Mouse (Mus musculus) activated CD4-positive, CD25-positive, alpha-beta regulatory T cell, adult 4 months (primary cell): ENCODE results near the gene Rps6. TPM values are rescaled to one million over a fixed set of nuclear protein-coding genes. Genes with fewer than 3 reads are reported as not detected.
A peak's percentile ranks its signal among the peaks of the same experiment; 100 is the strongest.

Experiments used
- ATAC-seq: one replicate; pipeline ENCODE4 v1.8.0; 2017
- polyA plus RNA-seq, 2 experiments: library from polyadenylated mRNA; unstranded; fragments of 100-300 nt; shearing (Covaris generic); gene quantifications; one replicate each; pipeline ENCODE4 v1.2.1; 2017

The Rps6 gene
- polyA plus RNA-seq: 1,000 to 10,000 TPM; 2,810 to 3,158 TPM

DNA sequence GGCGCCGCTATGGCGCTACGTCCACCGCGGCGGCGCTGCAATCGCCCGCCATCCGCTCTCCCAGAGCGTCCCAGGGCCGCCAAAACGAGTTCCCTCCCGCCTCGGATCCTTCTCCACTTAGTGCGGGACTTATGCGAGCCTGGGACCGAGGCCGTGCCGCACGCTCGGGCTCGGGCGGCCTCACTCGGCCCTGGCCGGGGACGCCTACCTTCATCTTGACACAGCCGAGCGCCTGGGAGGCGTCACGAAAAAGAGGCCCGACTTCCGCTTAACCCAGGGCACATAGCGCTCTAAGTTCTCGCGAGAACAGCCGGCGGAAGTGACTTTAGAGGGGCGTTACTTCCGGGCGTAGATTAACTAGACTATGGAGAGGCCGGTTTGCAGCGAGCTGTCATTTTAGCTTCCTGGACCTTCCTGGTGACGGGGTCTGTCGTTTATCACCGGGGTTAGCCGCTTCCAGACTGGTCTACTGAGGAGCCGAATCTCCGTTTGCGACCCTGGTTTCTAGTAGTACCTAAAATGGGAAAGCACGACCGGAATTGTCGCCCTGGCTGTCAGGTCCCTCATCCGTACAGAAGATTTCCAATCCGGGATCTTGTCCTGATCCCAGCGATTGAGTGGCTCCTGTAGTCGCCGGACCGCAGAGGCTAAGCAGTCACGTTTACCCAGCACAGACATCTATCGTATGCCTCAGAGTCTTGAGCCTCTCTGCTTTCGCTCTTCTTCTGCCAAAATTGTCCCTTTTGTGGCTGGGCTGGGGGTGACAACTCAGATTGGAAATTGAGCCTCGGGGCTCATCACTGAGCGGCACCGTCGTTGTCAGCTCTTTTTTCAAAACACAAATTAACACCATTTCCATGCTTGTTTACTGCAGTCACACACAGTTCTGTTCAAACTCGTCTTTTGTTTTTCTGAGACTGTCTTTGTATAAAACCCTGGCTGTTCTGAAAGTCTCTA, at the start of gene Rps6:
TSS of gene Rps6 (minus strand) at position 300 of the 957 bp plus-strand sequence.
- ATAC-seq: peak; percentile 99

DNA sequence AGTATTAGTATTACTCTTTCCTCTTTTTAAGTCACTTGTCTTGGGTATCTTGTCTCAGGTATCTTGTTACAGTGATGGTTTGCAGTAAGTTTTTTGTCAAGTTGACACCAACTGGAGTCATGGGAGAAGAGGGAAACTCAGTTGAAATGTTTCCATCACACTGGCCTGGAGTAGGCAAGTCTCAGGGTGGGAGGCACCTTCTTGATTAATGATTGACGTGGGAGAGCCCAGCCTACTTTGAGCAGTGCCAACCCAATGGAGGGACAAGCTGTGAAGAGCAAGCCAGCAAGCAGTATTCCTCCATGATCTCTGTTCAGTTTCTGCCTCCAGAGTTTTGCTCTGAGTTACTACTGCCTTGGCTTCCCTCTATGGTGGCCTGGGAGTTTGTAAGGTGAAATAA, 48.7 kb upstream of the Rps6 start:
- no peak for ATAC-seq

DNA sequence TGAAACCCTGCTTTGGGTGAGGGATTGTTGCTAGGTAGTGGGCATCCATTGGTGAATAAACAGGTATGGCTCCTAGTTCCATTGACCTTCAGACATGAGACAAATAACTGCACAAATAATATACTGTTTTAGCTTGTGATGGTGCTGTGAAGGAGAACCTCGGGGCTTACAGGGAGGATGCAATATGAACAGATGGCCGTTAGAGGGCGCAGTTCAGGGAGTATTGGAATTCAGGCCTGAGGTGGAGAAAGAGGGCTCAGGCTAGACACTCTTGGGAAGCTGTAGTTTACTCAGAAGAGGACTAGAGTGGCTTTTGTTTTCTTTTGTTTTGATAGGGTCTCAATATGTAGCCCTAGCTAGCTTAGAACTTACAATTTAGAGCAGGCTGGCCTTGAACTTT, 47.8 kb upstream of the Rps6 start:
- no peak for ATAC-seq

DNA sequence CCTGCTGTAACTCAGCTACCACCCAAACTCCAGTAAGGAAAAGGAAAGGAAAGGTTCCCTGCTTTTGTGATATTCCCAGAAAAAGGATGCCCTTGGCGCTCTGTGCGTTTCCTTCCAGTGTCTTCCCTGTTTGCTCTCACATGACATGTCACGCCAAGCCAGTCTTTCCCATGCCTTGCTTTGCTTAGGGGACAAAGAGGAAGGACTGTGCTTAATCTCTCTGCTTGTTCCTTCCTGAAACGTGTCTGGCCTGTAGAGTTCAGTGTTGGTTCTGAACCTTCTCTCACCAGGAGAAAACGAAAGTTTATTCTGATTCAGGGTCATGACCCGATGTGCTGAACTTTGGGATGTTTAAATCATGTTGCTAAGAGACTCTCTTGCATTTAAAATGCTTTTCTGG, 45.1 kb upstream of the Rps6 start:
- no peak for ATAC-seq

DNA sequence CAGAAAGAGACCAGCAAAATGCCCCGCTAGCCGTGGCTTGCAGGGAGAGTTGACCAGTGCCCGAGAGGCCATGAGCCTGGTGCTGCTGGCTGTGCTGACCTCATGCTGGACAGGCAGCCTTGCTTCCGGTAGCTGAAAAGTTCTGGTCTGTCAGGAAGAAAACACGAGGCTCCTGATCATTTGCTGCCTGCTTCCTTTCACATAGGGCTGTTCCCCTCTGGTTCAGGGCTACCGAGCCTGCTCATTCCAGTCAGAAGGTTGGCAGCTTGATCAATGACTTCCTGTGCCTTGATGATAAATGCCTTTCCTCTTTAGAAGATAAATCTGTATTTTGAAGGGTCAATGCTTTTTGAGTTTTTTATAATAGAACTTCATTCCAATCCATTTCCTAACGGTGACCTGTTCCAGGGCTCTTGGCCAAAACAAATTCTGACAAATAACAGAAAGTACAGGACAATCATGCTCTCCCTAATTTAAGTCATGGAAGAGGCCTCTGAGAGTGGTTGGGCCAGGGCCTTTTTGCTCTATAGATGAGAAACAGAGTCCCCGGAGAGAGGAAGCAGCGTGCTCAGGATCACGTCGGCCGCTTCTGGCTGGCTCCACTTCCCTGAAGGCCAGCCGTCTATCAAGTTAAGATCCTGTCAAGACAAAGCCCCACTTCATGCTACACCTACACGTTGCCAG, 41.7 kb upstream of the Rps6 start:
- ATAC-seq: no peak

DNA sequence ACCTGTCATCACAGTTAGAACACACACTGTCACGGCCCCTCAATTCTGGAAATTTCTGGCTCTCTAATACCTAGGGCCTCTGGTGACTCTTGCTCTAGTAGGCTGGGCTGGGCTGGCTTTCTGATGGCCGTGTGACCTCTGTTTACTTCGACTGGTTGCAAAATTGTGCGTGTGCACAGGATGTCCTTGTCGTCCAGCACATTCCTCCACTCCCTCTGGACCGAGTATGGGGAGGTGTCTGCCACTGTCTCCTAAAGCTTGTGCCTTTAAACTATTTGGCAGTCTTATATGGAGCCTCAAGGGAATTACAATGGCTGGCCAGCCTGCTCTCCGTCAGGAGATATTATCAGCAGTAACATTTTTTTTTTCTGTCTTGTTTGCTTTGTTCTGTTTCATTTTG, 40.2 kb upstream of the Rps6 start:
- no peak for ATAC-seq

DNA sequence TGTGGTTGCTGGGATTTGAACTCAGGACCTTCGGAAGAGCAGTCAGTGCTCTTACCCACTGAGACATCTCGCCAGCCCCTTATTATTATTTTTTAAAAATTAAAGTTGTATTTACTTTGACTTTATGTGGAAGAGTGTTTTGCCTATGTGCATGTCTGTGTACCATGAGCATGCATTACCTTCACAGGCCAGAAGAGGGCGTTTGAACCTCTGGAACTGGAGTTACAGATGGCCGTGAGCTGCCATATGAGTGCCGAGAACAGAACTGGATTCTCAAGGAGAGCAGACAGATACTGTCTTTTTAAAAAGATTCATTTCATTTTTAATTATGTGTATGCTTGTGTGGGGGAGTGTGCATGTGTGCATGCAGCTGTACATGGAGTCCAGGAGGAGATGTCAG, 30.7 kb upstream of the Rps6 start:
- ATAC-seq: no peak

DNA sequence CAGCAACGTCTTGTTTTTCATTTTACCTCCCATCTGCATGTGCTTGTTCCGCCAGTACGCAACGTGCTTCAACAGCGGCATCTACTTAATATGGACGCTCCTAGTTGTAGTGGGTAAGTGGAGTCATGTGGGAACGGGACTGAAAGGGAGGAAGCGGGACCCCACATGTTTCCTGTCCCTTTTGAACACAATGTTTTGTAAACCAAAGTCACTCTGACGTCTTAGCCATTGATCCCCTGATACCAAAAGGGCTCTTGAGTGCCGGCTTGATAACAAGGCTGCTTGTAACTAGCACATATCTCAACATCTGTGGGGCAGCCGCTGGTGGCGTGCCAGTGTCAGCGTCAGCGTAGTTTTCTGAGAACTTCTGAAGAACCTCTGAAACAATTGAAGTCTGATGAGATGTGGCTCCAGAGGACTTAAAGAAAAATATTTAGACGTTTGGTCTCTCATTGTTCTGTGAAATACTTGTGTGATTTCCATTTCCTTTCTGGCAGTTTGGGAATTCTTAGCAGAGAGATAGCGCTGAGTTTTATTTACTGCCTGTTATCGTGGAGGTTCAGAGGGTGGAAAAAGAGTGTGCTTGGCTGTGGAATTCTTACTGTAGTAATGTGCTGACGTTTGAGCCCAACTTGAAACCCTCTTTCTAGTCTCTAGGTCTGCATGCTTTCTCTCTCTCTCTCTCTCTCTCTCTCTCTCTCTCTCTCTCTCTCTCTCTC, 29.1 kb upstream of the Rps6 start:
- ATAC-seq: peak; percentile 86

DNA sequence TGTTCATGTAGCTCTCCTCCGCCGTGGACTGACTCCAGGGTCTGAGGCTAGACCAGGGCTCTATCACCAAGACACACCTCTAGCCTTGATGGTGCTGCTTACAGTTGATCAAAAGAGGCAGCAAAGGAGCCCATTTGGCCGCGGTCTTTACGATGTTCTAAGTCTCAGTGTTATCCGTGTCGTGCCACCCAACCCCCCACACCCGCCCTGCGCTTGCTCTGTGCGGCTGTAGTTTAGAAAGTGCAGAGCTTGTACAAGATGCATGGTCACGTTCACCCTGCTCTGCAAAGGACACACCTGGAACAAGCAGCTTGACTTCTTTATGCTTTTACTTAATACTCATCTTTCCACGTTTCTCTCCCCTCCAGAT, 28.6 kb upstream of the Rps6 start:
- ATAC-seq: peak; percentile 53

DNA sequence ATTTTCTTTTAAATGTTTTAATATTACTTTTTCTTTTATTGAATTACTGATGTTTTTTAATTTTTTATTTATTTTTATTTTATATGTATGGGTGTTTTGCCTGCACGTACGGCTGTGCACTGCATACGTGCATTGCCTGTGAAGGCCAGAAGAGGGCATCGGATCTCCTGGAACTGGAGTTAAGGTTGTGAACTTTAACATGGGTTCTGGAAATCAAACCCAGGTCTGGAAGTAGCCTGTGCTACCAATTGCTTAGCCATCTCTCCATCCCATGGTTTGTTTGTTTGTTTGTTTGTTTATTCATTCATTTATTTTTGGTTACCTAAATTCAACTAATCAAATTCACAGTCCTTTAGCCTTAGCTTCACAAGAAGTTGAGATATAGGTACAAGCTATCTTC, 27.7 kb upstream of the Rps6 start:
- peak; percentile 44 for ATAC-seq

DNA sequence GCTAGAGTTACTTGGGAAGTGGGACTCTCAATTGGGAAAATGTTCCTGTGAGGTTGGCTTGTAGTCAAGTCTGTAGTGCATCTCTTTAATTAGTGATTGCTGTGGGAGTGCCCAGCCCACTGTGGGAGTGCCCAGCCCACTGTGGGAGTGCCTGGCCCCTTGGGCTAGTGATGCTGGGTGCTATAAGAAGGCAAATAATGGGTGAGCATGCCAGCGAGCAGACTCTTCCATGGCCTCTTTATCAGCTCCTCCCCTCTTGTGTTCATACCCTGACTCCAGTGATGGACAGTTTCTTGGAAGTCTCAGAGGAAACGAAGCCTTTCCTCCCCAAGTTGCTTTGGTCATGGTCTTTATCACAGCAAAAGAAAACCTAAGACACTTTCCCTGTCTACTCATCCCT, 25.2 kb upstream of the Rps6 start:
- no peak for ATAC-seq

DNA sequence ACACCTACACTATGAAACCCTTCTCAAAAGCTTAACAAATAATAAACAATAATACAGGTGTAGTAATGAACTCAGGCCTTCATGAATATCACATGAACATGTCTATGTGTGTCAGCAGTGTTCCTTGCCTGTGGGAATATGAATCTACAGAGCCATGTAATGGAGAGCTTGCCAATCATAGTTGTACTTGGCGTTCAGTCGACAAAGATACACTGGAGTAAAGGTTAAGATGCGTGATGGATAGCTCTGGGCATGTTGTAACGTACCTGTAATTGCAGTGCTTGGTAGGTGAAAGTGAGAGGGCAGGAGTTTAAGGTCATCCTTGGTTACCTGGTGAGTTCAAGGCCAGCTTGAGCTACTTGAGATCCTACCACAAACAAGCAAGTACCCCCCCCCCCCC, 24.0 kb upstream of the Rps6 start:
- ATAC-seq: no peak

DNA sequence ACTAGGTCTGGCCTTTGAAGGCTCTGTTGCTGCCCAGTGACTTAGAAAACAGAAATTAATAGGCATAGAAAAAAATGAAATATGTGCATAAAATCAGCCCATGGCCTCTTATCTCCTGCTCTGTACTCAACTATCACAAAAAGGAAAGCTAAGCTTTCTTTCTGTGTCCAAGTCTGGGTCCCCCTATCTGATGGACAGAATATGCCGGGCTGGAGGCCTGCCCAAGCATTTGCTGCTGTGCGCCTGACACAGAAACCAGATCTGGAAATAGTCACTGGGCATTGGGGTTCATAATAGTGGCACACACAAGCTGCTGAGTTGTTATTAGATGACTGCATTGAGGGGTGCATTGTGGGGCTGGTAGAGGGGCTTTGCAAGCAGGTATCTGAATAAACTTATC, 22.3 kb upstream of the Rps6 start:
- ATAC-seq: no peak

DNA sequence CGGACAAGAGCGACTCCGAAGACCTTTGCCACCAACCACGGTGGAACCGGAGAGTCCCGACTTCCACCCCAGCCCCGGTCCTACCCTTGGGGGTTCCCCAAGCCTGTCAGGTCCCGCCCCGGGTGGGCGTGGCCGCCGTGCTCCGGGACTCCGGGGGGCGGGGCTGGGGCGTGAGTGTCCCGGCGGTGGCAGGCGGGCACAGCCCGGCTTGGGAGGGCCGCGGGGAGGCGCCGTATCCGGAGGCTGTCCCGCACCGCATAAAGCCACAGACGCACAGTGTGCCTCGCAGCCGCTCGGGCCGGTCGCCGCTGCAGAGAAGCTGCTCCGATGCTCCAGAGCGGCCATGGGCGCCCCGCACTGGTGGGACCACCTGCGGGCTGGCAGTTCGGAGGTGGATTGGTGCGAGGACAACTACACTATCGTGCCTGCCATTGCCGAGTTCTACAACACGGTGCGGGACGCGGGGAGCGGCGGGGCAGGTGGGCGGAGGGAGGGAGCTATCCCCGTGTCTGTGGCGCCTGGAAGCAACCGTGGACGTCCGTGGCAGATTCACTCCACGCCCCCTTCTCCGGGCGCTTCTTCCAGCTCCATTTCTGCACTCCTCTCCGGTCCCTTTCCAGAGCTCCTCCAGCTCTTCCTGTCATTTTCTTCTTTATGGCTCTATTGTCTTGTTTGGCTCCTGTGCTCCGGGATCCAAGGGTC, 17.1 kb upstream of the Rps6 start, which contains the start of gene Acer2:
TSS of gene Acer2 (plus strand) at position 251 of the 702 bp plus-strand sequence.
- ATAC-seq: peak; percentile 91

DNA sequence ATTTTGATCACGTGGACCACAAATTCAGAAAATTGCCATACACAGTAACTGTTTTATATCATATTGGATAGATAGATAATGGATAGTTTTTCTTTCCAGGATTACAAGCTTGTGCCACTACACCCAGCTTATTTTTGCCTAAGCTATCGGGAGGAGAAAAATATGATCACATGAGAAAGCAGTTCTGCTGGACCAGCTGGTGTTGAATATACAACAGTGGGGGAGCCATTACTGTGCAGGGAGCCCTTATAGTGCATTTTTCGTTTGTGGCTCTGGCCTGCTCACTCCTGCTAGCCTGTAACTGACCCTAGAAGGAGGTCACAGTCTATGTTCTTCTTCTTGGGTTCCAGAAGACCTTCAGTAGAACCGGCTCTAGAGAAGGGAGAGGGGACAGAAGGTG, 15.9 kb upstream of the Rps6 start:
- ATAC-seq: no peak

DNA sequence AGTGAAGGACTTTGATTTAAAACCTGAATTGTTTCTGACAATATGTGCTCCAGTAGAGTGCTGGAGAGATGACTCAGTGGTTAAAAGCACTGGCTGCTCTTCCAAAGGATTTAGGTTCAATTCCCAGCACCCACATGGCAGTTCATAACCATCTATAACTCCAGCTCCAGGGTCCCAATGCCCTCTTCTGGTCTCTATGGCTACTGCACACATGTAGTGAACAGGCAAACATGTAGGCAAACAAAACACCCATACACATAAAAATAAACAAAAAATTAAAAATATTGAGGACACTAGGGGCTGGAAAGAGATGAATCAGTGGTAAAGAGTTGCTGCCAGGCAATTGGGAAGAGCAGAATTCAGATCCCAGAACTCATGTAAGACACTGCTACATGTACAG, 14.8 kb upstream of the Rps6 start:
- ATAC-seq: no peak

DNA sequence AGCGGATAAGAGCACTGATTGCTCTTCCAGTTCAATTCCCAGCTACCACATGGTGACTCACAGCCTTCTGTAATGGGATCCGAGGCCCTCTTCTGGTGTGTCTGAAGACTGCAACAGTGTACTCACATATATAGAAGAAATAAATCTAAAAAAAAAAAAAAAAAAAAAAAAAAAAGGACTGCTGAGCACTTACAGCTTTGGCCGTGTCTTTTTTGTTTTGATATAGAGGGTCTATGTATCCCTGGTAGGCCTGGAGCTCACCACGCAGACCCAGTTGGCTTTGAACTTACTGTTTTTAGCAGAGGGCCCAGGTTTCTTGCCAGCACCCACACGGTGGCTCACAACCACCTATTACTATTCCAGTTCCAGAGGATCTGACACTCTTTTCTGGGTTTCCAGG, 6.9 kb upstream of the Rps6 start:
- ATAC-seq: no peak

DNA sequence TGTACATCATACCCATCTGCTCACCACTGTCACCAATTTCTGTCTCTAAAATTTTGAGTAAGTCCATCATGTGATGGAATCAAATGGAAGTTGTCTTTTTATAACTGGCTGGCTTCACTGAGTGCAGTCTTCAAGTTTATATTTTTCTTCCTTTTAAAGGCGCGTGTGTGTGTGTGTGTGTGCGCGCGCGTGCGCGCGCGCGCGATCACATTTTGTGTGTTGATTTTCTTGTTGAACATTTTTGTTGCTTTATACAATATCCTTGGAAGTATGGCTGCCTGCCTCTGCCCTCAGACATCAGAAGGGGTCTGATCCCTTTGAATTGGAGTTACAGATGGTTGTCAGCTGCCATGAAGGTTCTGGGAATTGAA, 843 bp upstream of the Rps6 start:
- no peak for ATAC-seq

DNA sequence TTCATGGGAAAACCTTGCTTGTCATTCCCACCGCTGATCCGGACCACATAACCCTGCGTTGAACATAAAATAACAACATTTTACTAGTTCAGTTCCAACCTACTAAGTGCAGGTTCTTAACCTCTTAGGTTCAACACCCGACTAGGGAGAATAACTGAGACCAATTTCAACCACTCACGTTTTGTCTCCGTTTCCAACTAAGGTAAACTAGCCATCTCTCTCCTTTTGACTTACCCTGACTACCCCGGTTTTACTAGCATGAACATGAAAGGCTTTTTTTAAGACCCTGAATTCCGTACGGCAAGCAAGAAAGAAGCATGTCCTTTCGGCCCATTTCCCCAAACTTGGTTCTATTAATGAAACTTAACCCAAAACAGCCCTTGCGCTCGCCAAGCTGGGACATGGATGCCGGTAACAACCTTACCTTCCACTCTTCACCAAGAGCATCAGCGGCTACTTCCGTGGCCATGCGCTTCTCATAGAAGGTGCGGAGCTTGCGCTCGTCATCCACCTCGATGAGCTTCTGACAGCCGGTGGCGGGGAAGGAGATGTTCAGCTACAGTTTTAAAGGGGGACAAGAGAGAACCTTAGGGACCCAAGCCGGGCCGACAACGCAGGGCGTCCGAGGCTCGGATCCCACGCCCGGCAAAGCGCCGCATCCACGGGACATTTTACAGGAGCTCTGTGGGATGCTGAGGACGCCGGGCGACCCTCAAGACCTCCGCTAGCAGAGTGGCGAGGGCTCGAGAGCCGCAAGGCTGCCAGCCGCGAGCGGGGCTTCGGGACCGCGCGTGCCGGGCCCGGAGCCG, 704 bp downstream of the Rps6 start:
- peak; percentile 9 for ATAC-seq

DNA sequence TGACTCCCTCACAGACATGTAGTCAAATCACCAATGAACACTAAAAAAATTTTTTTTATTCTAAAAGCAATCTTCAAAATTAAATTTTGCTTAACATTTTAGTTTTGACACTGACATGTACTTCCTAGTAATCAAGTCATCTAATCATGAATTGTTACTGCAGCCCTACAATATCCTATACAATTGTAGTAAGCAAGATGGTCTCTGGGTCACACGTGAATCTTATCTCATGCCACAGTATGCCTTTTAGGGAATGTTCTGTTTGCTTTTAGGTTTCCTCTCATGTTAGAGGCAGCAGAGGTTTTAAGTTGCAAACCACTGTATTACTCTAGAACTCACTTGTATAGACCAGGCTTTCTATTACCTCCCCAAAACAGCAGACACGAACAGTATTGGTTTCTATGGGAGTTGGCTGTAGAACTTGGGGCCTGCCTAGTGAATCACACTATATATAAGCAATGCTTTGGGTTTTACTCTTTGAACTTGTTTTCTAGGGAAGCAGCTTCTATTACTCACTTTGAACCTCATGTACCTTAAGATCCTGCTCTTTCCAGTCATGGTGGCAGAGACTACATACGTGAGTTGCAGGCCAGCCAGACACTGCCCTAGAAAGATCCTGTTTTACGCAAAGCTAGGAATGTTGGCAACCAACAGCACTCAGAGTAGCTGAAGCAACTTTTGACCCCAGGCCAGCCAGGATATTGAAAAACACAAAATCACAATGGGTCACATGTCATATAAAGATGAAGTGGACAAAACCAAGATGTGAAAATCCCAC, 4.2 kb downstream of the Rps6 start:
- ATAC-seq: no peak

DNA sequence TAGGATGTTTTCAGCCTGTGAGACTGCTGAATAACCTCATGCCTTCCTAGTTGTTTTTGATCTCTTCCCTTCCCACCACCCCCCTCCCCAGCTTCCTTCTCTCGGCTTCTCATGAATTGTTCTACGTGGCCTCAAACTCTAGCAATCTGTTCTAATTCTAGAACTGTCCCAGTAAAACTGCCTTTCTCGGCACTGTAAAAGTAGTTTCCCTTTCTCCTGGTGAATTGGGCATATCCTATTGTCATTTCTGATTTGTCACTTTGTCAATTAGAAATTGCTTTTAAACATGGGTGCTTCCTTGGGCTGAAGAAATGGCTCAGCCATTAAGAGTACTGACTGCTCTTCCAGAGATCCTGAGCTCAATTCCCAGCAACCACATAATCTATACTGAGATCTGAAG, 5.2 kb downstream of the Rps6 start:
- ATAC-seq: no peak
